Mouse (Mus musculus): Measurements from ENCODE around the gene 4930568D16Rik. TPM values are rescaled to one million over a fixed set of nuclear protein-coding genes. Genes with fewer than 3 reads are reported as not detected.

Gene 4930568D16Rik
- total RNA-seq, 2 experiments from 2014 or later = not detected

- DNase-seq (ENCODE audit: low spot score in 2 of 2) = no peak
- H3K4me3 ChIP-seq = no peak overlapping the region
- no peak overlapping the region for H3K27ac ChIP-seq
- no peak for TF ChIP-seq CTCF (conservative IDR thresholded peaks at IDR 0.05)
These were observed 49.9 kb downstream of the 4930568D16Rik start for GRCm38 (mm10) chr2:35317604-35318003.

- DNase-seq (ENCODE audit: low spot score in 2 of 2) = no peak
- TF ChIP-seq CTCF (conservative IDR thresholded peaks at IDR 0.05) = no peak
- H3K4me3 ChIP-seq = no peak overlapping the region
- no peak overlapping the region for H3K27ac ChIP-seq
These were observed 53.2 kb downstream of the 4930568D16Rik start for GRCm38 (mm10) chr2:35314300-35314699.

GRCm38 (mm10) chr2:35309906-35310493, 57.5 kb downstream of the 4930568D16Rik start:
- no peak for DNase-seq (ENCODE audit: low spot score in 2 of 2)
- H3K4me3 ChIP-seq = no peak overlapping the region
- H3K27ac ChIP-seq = no peak overlapping the region
- no peak for TF ChIP-seq CTCF (conservative IDR thresholded peaks at IDR 0.05)

GRCm38 (mm10) chr2:35308166-35308565, 59.4 kb downstream of the 4930568D16Rik start:
- Histone ChIP-seq H3K4me3 (no peak overlapping the region), H3K27ac (no peak overlapping the region)
- DNase-seq (ENCODE audit: low spot score in 2 of 2) = no peak
- TF ChIP-seq CTCF (conservative IDR thresholded peaks at IDR 0.05) = no peak

Other genes starting within 250 kb of the 4930568D16Rik start
- 100 to 1,000 TPM; 234 to 238 TPM for gene Rab14, start 166.6 kb downstream of the 4930568D16Rik start, total RNA-seq (2021)
- 10 to 100 TPM; 46.5 to 49.1 TPM for gene Gsn, start 111.3 kb downstream of the 4930568D16Rik start, total RNA-seq (2021)
- 1 to 10 TPM; 6.0 to 7.9 TPM for gene Stom, start 30.8 kb downstream of the 4930568D16Rik start, total RNA-seq (2021)
- gene 4930402F06Rik, start 29.4 kb upstream of the 4930568D16Rik start, total RNA-seq (2021) = not detected
- 1 to 10 TPM; 1.8 to 2.3 TPM for gene Ggta1, start 95.5 kb upstream of the 4930568D16Rik start, total RNA-seq (2021)
- gene Dab2ip, start 190.5 kb upstream of the 4930568D16Rik start, total RNA-seq (2021) = 100 to 1,000 TPM in 1 of 2 experiments, 10 to 100 TPM in 1; 96.3 to 103 TPM

Data from layer of hippocampus, adult 2 months (tissue).